Mouse (Mus musculus) ES-E14 (cell line): ENCODE data around the gene Esyt1. TPM values are rescaled to one million over a fixed set of nuclear protein-coding genes. Genes with fewer than 3 reads are reported as not detected.

Experiments used
- DNase-seq: peaks from one replicate; pipeline ENCODE4 v3.0.0-alpha.2; 2013; ENCODE audit warnings: low read depth, low spot score
- H3K27ac ChIP-seq: 2 replicates; pipeline ENCODE4 v1.5.1; 2012; ENCODE audit warnings: low read depth, mild to moderate bottlenecking, low read length, moderate library complexity, mixed read lengths; ENCODE audit not compliant: poor library complexity, insufficient read depth, severe bottlenecking
- H3K36me3 ChIP-seq: 2 replicates; pipeline ENCODE4 v1.6.1; 2012; ENCODE audit warnings: mild to moderate bottlenecking, low read length, moderate library complexity, mixed read lengths; ENCODE audit not compliant: control insufficient read depth, poor library complexity, insufficient read depth, severe bottlenecking
- H3K4me1 ChIP-seq, 2 experiments: fragments of 150-350 bp in 1 of 2; sonication (generic) in 1 of 2; 2 replicates each; pipeline ENCODE4 v1.6.1; 2012; ENCODE audit warnings: low read length in 2 of 2, mild to moderate bottlenecking in 1 of 2, mixed read lengths in 1 of 2; ENCODE audit not compliant: control insufficient read depth in 2 of 2, insufficient read depth in 2 of 2, poor library complexity in 1 of 2
- H3K4me3 ChIP-seq, 2 experiments: fragments of 150-350 bp in 1 of 2; sonication (generic) in 1 of 2; 2 replicates each; pipeline ENCODE4 v1.5.1; 2012; ENCODE audit warnings: low read length in 2 of 2, low read depth in 1 of 2, mild to moderate bottlenecking in 1 of 2, mixed read lengths in 1 of 2; ENCODE audit not compliant: insufficient read depth in 1 of 2, poor library complexity in 1 of 2, severe bottlenecking in 1 of 2
- H3K9ac ChIP-seq: 2 replicates; pipeline ENCODE4 v1.6.1; 2012; ENCODE audit warnings: low read depth, mild to moderate bottlenecking, low read length, mixed read lengths; ENCODE audit not compliant: poor library complexity, insufficient read depth, severe bottlenecking
- H3K9me3 ChIP-seq: fragments of 150-350 bp; sonication (generic); 2 replicates; pipeline ENCODE4 v1.6.1; 2012; ENCODE audit warnings: low read depth, mild to moderate bottlenecking, low read length; ENCODE audit not compliant: control insufficient read depth, insufficient read depth
- CHD2 ChIP-seq: IDR thresholded peaks from 2 replicates; pipeline ENCODE4 v1.6.1; 2014; ENCODE audit warnings: mild to moderate bottlenecking, low read depth, low read length, inconsistent platforms
- HCFC1 ChIP-seq: IDR thresholded peaks from 2 replicates; pipeline ENCODE4 v1.6.1; 2012; ENCODE audit warnings: low read length, inconsistent platforms, borderline replicate concordance; ENCODE audit not compliant: insufficient read depth
- MAFK ChIP-seq: IDR thresholded peaks from 2 replicates; pipeline ENCODE4 v1.6.1; 2014; ENCODE audit warnings: mild to moderate bottlenecking, low read depth, low read length, inconsistent platforms; ENCODE audit not compliant: insufficient read depth
- ZC3H11A ChIP-seq: IDR thresholded peaks from 2 replicates; pipeline ENCODE4 v1.6.1; 2012; ENCODE audit warnings: low read depth, mild to moderate bottlenecking, inconsistent platforms, low read length, borderline replicate concordance
- ZNF384 ChIP-seq: IDR thresholded peaks from 2 replicates; pipeline ENCODE4 v1.6.1; 2012; ENCODE audit warnings: low read depth, low read length, inconsistent platforms
- in situ Hi-C, 2 experiments: fragments of 600-800 bp; cut with MboI; formaldehyde crosslinking; loops; one replicate each; pipeline ENCODE4 v1.15.1; 2025; ENCODE audit warnings: low sequenced_read_pairs in 2 of 2, inconsistent platforms in 1 of 2; ENCODE audit not compliant: unreplicated experiment in 2 of 2
- total RNA-seq: library from RNA; depleted of rRNA; stranded (reverse); fragments of 300-350 nt; gene quantifications from 2 replicates; pipeline ENCODE4 v1.2.3, GENCODE M21; 2012

The Esyt1 gene
- total RNA-seq, 1 experiment: 62.7 TPM

DNA sequence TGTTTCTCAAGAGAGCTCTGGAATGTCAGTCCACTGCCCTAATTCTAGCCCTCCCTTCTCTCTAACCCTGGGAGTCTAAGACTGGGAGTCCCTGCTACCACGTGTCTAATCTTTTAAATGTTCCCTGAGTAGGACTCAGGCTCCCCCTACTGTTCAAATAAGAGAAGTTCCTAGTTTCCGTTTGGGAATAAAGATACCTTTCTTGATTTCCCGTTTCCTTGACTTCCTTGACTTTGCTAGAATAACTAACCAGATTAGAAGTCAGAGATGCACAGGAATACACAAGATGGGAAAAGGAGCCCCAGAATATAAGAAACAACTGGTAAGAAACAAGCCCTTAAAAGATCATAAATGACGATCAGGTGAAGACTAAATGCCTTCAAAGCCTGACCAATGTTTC, 20.7 kb upstream of the Esyt1 start:
- no peak overlapping the region for H3K27ac ChIP-seq
- in situ Hi-C loops: no loop called here
- H3K4me1 ChIP-seq: peaks cover 0 to 19% of the 10 kb centered on the region in 2 experiments; a peak in 1 of 4 replicates
- no peaks in the 10 kb centered on the region for H3K9me3 ChIP-seq
- TF ChIP-seq MAFK (no peak), ZC3H11A (peak; percentile 60; the same call in 1 of the 2 replicates), ZNF384 (no peak), HCFC1 (peak; percentile 50; the same call in 1 of the 2 replicates), CHD2 (no peak)
- peaks cover 33% of the 10 kb centered on the region for H3K36me3 ChIP-seq
- H3K9ac ChIP-seq: peak overlapping the region; percentile 81; the same call in 1 of the 2 replicates
- peak; percentile 54 for DNase-seq
- H3K4me3 ChIP-seq: peak overlapping the region; percentile 56 to 91

DNA sequence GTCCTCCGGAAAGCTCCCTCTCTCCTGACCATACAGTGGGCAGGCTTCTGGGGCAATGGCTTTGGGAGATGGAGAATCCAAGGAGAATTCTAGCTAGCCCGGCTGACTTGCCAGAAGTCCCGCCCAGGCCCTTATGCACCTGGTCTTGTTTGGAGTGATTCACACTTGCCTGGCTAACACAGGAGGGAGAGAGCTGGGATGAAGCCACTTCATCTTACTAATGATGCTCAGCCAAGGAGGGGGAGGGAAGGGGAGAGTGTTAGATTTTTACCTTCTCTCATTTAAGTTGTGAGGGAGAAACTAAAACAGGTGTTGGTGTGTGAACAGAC, 19.9 kb upstream of the Esyt1 start:
- Histone ChIP-seq H3K9me3 (no peaks in the 10 kb centered on the region), H3K36me3 (peaks cover 33% of the 10 kb centered on the region), H3K4me3 (no peak overlapping the region; a peak in 1 of 4 replicates), H3K9ac (peak overlapping the region; percentile 29; the same call in 1 of the 2 replicates), H3K4me1 (peaks cover 0 to 19% of the 10 kb centered on the region in 2 experiments; a peak in 1 of 4 replicates), H3K27ac (no peak overlapping the region)
- TF ChIP-seq CHD2 (no peak), ZNF384 (no peak), ZC3H11A (no peak), MAFK (no peak), HCFC1 (no peak)
- in situ Hi-C loops: no loop called here
- no peak for DNase-seq

DNA sequence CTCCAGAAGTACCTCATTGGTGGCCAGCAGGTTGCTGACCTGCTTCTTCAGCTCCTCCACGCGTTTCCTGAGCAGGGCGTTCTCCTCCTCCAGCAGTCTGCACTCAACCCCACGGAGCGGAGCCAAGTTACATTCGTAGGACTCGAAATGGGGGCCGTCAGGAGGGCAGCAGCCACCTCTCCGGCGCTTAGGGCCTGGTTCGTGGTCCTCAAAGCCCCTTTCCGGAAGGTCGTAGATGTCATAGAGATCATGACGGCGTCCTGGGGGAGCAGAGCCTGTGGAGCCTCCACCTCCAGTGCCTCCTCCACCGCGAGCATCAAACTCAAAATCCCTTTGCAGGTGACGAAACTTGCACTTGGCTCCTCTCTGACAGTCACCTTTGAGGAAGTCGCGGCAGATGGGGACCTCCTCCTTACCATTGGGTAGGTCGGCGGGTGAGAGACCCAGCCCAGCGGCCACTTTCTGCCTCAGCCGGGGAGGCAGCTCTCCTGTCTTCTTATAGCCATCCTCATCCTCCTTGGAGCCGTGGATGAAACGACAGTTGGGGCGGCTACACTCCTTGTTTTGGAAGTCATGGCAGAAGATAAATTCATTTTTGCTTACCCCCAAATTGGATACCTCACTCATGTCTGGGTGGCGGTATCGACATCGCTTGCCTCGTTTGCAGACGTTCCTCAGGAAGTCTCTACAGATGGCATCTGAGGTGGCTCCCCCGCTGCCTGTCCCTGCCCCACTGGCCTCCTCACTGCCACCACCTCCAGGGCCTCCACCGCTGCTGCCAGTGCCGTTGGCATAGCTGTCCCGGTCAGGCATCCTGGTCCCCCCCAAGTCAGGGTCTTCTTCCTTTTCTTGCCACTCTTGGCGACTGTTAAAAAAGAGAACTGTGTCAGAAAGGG, 19.3 kb upstream of the Esyt1 start:
- peaks cover 33% of the 10 kb centered on the region for H3K36me3 ChIP-seq
- in situ Hi-C loops: no loop called here
- H3K9me3 ChIP-seq: no peaks in the 10 kb centered on the region
- no peak for DNase-seq
- no peak overlapping the region for H3K27ac ChIP-seq
- H3K4me3 ChIP-seq: peak overlapping the region in 1 of 2 experiments; percentile 38; a peak in 2 of 4 replicates
- H3K9ac ChIP-seq: peak overlapping the region; percentile 29; the same call in 1 of the 2 replicates
- H3K4me1 ChIP-seq: peaks cover 0 to 19% of the 10 kb centered on the region in 2 experiments; a peak in 1 of 4 replicates
- no peak for TF ChIP-seq MAFK
- TF ChIP-seq ZC3H11A: no peak
- no peak for TF ChIP-seq HCFC1
- TF ChIP-seq CHD2: no peak
- TF ChIP-seq ZNF384: no peak

DNA sequence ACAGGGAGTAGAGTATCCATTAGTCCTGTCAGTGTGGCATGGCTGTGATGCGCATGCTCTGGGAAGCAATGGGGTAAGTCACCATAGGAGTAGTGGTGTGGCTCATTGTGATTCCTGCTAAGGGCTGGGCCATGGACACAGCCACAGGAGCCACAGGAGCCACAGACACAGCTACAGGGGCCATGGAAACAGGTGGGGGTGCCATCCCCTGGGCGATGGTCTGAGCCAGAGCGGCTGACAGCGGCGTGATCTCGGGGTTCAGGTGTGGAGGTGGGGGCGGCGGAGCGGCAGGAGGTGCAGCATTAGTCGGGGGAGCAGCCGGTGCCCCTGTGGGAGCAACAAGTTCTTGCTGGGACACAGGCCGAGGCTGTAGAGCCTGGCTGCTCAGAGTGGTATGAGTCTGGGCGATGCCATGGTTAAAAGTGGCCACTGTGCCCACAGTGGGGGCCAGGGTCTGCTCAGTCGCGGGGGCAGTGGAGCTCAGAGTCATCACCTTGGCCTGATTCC, 18.5 kb upstream of the Esyt1 start:
- Histone ChIP-seq H3K4me3 (peak overlapping the region in 1 of 2 experiments; percentile 38; a peak in 1 of 4 replicates), H3K9ac (peak overlapping the region; percentile 29; the same call in 1 of the 2 replicates), H3K4me1 (peaks cover 0 to 19% of the 10 kb centered on the region in 2 experiments; a peak in 1 of 4 replicates), H3K9me3 (no peaks in the 10 kb centered on the region), H3K27ac (no peak overlapping the region), H3K36me3 (peaks cover 33% of the 10 kb centered on the region)
- TF ChIP-seq HCFC1: no peak
- TF ChIP-seq ZNF384: no peak
- TF ChIP-seq ZC3H11A: no peak
- no peak for TF ChIP-seq MAFK
- TF ChIP-seq CHD2: no peak
- no peak for DNase-seq
- in situ Hi-C loops: no loop called here
